Mouse (Mus musculus) olfactory bulb, adult 2 months (tissue): ENCODE data around the gene Gm10260.

Experiments
- CTCF ChIP-seq: fragments of 200-500 bp; IDR thresholded peaks from 2 replicates; pipeline ENCODE4 v1.5.1; 2012; ENCODE audit warnings: low read depth, mild to moderate bottlenecking, low read length, moderate library complexity; ENCODE audit not compliant: insufficient read depth
- POLR2A ChIP-seq: fragments of 200-500 bp; IDR thresholded peaks from 2 replicates; pipeline ENCODE4 v1.6.1; 2012; ENCODE audit warnings: mild to moderate bottlenecking, low read depth, low read length, moderate library complexity; ENCODE audit not compliant: insufficient read depth

- TF ChIP-seq POLR2A (no peak), CTCF (no peak)
Measured at GRCm38 (mm10) chr13:97797462-97797861, 37.0 kb upstream of the Gm10260 start.
